In genomic region chr11:82819350-82819749, GRCm38 (mm10) we compare ENCODE assay signal across 1 mouse cellular context.
TF ChIP-seq lines count a peak whose summit lies in the region.

No protein-coding gene starts in this region.

TF ChIP-seq in ES-E14, 5 proteins besides CTCF, POLR2A, EP300 and RAD21 (continued from another document):
- TF ChIP-seq CHD2 (IDR thresholded peaks at IDR 0.05; ENCODE audit: low read depth, low read length), result no peak
